Mouse (Mus musculus) left cerebral cortex, postnatal 10 days (tissue): Measurements from ENCODE around the gene Olfr1305. TPM values are rescaled to one million over a fixed set of nuclear protein-coding genes. Genes with fewer than 3 reads are reported as not detected.

Experiments
- DNase-seq, 2 experiments: peaks; one replicate each; pipeline ENCODE4 v3.0.0; 2021 to 2022; ENCODE audit warnings: low spot score in 2 of 2, mixed read lengths in 1 of 2; ENCODE audit errors: extremely low spot score in 1 of 2
- intact Hi-C: fragments of 180-260 bp; cut with DNase I; formaldehyde crosslinking; loops from one replicate; pipeline ENCODE4 v1.15.1; 2025
- total RNA-seq, 2 experiments: library from RNA; stranded (reverse); gene quantifications; 2 replicates each; pipeline ENCODE4 v1.2.3; 2021

The Olfr1305 gene
- not detected for total RNA-seq

GRCm38 (mm10) chr2:111877049-111877448, at the start of gene Olfr1305:
Gene Olfr1305, minus strand, starts transcription at chr2:111877149.
- DNase-seq = no peak
- intact Hi-C loops = no loop called here

- intact Hi-C loops = no loop called here
- DNase-seq = no peak
Observed at GRCm38 (mm10) chr2:111916171-111916570, 39.2 kb upstream of the Olfr1305 start, which contains the start of gene Olfr1306. Gene Olfr1306, minus strand, starts transcription at chr2:111916271.

- no peak for DNase-seq
- intact Hi-C loops = no loop called here
Observed at GRCm38 (mm10) chr2:111820240-111820639, 56.7 kb downstream of the Olfr1305 start, which contains the start of gene Olfr1303. Gene Olfr1303, minus strand, starts transcription at chr2:111820340.

Other genes starting within 250 kb of the Olfr1305 start
- gene Olfr1298, start 227.9 kb downstream of the Olfr1305 start, total RNA-seq = not detected
- not detected for gene Olfr1299, start 215.7 kb downstream of the Olfr1305 start, total RNA-seq
- not detected for gene Olfr1301, start 126.1 kb downstream of the Olfr1305 start, total RNA-seq
- gene Olfr1302, start 99.7 kb downstream of the Olfr1305 start, total RNA-seq = not detected
- gene Olfr1303, start 56.8 kb downstream of the Olfr1305 start, total RNA-seq = not detected
- gene Olfr1306, start 39.1 kb upstream of the Olfr1305 start, total RNA-seq = not detected
- gene Olfr1307, start 72.3 kb upstream of the Olfr1305 start, total RNA-seq = under 1 TPM in 1 of 2 experiments, not detected in 1; 0.04 TPM
- gene Olfr1308, start 87.8 kb upstream of the Olfr1305 start, total RNA-seq = not detected
- gene Olfr1309, start 113.1 kb upstream of the Olfr1305 start, total RNA-seq = not detected
- not detected for gene Olfr1310, start 135.6 kb upstream of the Olfr1305 start, total RNA-seq
- not detected for gene Olfr1311, start 147.3 kb upstream of the Olfr1305 start, total RNA-seq
- not detected for gene Olfr1312, start 173.1 kb upstream of the Olfr1305 start, total RNA-seq
- gene Olfr1313, start 200.7 kb upstream of the Olfr1305 start, total RNA-seq = not detected
- gene Olfr1314, start 219.6 kb upstream of the Olfr1305 start, total RNA-seq = not detected
- gene Olfr1315-ps1, start 238.3 kb upstream of the Olfr1305 start, total RNA-seq = not detected